Mouse (Mus musculus): Measurements from ENCODE around the gene Lcorl.

DNA sequence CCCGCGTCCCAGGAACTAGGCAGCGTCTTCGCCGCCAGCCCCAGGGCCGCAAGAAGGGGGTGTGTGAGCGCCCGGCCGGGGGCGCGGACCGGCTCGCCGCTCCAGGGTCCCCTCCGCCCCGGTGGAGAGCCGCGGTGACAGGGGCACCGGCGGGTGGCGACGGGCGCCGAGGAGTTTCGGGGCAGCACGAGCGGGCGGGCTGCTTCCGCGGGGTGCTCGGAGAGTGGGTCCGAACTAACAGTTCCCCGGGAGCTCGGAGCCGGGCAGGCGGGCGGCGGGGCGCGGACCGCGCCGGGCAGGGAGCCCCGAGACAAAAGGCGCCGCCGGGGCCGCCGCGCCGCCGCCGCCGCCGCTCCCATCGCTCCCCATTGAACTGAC lies 550 bp downstream of the Lcorl start:
- TF ChIP-seq CTCF (conservative IDR thresholded peaks at IDR 0.05; ENCODE audit: insufficient read depth, insufficient read length, low read depth, low read length) (no peak), POLR2A (IDR thresholded peaks at IDR 0.05; ENCODE audit: low read depth, low read length) (no peak)

All from kidney, adult 2 months (tissue).